Mouse (Mus musculus): ENCODE measurements around the gene Zer1. TPM values are rescaled to one million over a fixed set of nuclear protein-coding genes. Genes with fewer than 3 reads are reported as not detected.
"Not testable (repeated sequence)": the region's sequence is repeated elsewhere in the genome, so short reads cannot be mapped to it uniquely, and the experiment has no call there.

Zer1 gene
- total and polyA plus RNA-seq, 2 experiments from 2014 or later: 14.7 to 93.2 TPM

GRCm38 (mm10) chr2:30132801-30133612, 8.6 kb upstream of the Zer1 start:
- H3K4me3 ChIP-seq (ENCODE audit: low read depth, low read length): peak overlapping the region; percentile 78
- H3K4me2 ChIP-seq (ENCODE audit: low read depth, low read length, poor library complexity, severe bottlenecking): peak overlapping the region; percentile 90
- H3K27ac ChIP-seq (ENCODE audit: low read depth, low read length): peak overlapping the region; percentile 7; the same call in 1 of the 2 replicates
- 21% methylated on average over 16 of the region's 16 CpGs for WGBS
- no peak for TF ChIP-seq CTCF (IDR thresholded peaks at IDR 0.05)
- peak; percentile 15 for DNase-seq (ENCODE audit: low spot score)
- H3K9me3 ChIP-seq (ENCODE audit: low read length): no peaks in the 10 kb centered on the region
- ATAC-seq (ENCODE audit: low FRiP score): no peak
- H3K9ac ChIP-seq (replicated peaks; ENCODE audit: low read length, poor library complexity, severe bottlenecking): no peak overlapping the region
- H3K4me1 ChIP-seq (ENCODE audit: insufficient read depth, low read length): peaks cover 11% of the 10 kb centered on the region; the same call in 1 of the 2 replicates
- H3K27me3 ChIP-seq (ENCODE audit: insufficient read depth, low read length): no peaks in the 10 kb centered on the region
- peaks cover 5% of the 10 kb centered on the region; the same call in 1 of the 2 replicates for H3K36me3 ChIP-seq (ENCODE audit: insufficient read depth, low read length)

GRCm38 (mm10) chr2:30131240-30131639, 6.9 kb upstream of the Zer1 start:
- H3K9me3 ChIP-seq (ENCODE audit: low read length); ATAC-seq (ENCODE audit: low FRiP score); DNase-seq (ENCODE audit: low spot score); H3K9ac ChIP-seq (replicated peaks; ENCODE audit: low read length, poor library complexity, severe bottlenecking); H3K4me2 ChIP-seq (ENCODE audit: low read depth, low read length, poor library complexity, severe bottlenecking); H3K27ac ChIP-seq (ENCODE audit: low read depth, low read length); H3K36me3 ChIP-seq (ENCODE audit: insufficient read depth, low read length); H3K27me3 ChIP-seq (ENCODE audit: insufficient read depth, low read length); H3K4me3 ChIP-seq (ENCODE audit: low read depth, low read length): not testable (repeated sequence)
- peaks cover 11% of the 10 kb centered on the region; the same call in 1 of the 2 replicates for H3K4me1 ChIP-seq (ENCODE audit: insufficient read depth, low read length)
- WGBS: 64% methylated on average over 5 of the region's 5 CpGs
- peak; percentile 34 for TF ChIP-seq CTCF (IDR thresholded peaks at IDR 0.05)

GRCm38 (mm10) chr2:30130156-30130555, 5.8 kb upstream of the Zer1 start:
- no peak overlapping the region for H3K4me2 ChIP-seq (ENCODE audit: low read depth, low read length, poor library complexity, severe bottlenecking)
- ATAC-seq (ENCODE audit: low FRiP score) (no peak), DNase-seq (ENCODE audit: low spot score) (no peak)
- no peak for TF ChIP-seq CTCF (IDR thresholded peaks at IDR 0.05)
- peaks cover 10% of the 10 kb centered on the region; the same call in 1 of the 2 replicates for H3K4me1 ChIP-seq (ENCODE audit: insufficient read depth, low read length)
- 84% methylated on average over 4 of the region's 4 CpGs for WGBS
- H3K27me3 ChIP-seq (ENCODE audit: insufficient read depth, low read length): no peaks in the 10 kb centered on the region
- H3K9me3 ChIP-seq (ENCODE audit: low read length): no peaks in the 10 kb centered on the region
- no peaks in the 10 kb centered on the region for H3K36me3 ChIP-seq (ENCODE audit: insufficient read depth, low read length)
- no peak overlapping the region for H3K27ac ChIP-seq (ENCODE audit: low read depth, low read length)
- no peak overlapping the region for H3K4me3 ChIP-seq (ENCODE audit: low read depth, low read length)
- no peak overlapping the region for H3K9ac ChIP-seq (replicated peaks; ENCODE audit: low read length, poor library complexity, severe bottlenecking)

DNA sequence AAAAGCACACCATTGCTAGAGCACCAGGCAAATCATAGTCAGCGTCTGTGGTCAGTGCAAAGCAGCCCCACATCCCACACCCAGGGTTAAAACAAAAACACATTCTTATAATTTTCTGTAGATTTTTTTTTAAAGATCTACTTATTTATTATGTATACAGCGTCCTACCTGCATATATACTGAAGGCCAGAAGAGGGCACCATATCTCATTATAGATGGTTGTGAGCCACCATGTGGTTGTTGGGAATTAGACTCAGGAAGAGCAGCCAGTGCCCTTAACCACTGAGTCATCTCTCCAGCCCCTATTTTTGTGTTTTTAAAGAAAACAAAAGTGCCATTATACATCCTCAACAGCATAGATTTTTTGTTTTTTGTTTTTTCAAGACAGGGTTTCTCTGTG, 4.4 kb upstream of the Zer1 start:
- Histone ChIP-seq H3K4me2 (ENCODE audit: low read depth, low read length, poor library complexity, severe bottlenecking) (no peak overlapping the region), H3K36me3 (ENCODE audit: insufficient read depth, low read length) (no peaks in the 10 kb centered on the region), H3K27me3 (ENCODE audit: insufficient read depth, low read length) (no peaks in the 10 kb centered on the region), H3K4me3 (ENCODE audit: low read depth, low read length) (no peak overlapping the region), H3K4me1 (ENCODE audit: insufficient read depth, low read length) (no peaks in the 10 kb centered on the region), H3K9ac (replicated peaks; ENCODE audit: low read length, poor library complexity, severe bottlenecking) (no peak overlapping the region), H3K27ac (ENCODE audit: low read depth, low read length) (no peak overlapping the region), H3K9me3 (ENCODE audit: low read length) (no peaks in the 10 kb centered on the region)
- DNase-seq (ENCODE audit: low spot score) (peak; percentile 70), ATAC-seq (ENCODE audit: low FRiP score) (no peak)
- WGBS: 31% methylated on average over 2 of the region's 2 CpGs
- peak; percentile 86 for TF ChIP-seq CTCF (IDR thresholded peaks at IDR 0.05)

- Histone ChIP-seq H3K9me3 (ENCODE audit: low read length) (no peaks in the 10 kb centered on the region), H3K4me1 (ENCODE audit: insufficient read depth, low read length) (peaks cover 6% of the 10 kb centered on the region), H3K4me2 (ENCODE audit: low read depth, low read length, poor library complexity, severe bottlenecking) (peak overlapping the region; percentile 75), H3K27ac (ENCODE audit: low read depth, low read length) (peak overlapping the region; percentile 88), H3K4me3 (ENCODE audit: low read depth, low read length) (peak overlapping the region; percentile 82), H3K36me3 (ENCODE audit: insufficient read depth, low read length) (0 out of 2 replicates have a peak, but pooled peaks cover 5% of the 10 kb centered on the region), H3K27me3 (ENCODE audit: insufficient read depth, low read length) (no peaks in the 10 kb centered on the region), H3K9ac (replicated peaks; ENCODE audit: low read length, poor library complexity, severe bottlenecking) (peak overlapping the region; percentile 95)
- no peak for TF ChIP-seq CTCF (IDR thresholded peaks at IDR 0.05)
- peak; percentile 12 for DNase-seq (ENCODE audit: low spot score)
- 2% methylated on average over 35 of the region's 44 CpGs for WGBS
- ATAC-seq (ENCODE audit: low FRiP score): peak; percentile 57; the same call in 1 of the 2 replicates
These were observed 485 bp downstream of the Zer1 start for GRCm38 (mm10) chr2:30123729-30124471.

Measured in midbrain, postnatal 0 days (tissue).